Mouse (Mus musculus): ENCODE measurements around the gene Vmn1r233. TPM values are rescaled to one million over a fixed set of nuclear protein-coding genes. Genes with fewer than 3 reads are reported as not detected.

The Vmn1r233 gene
- total RNA-seq (2014; fragmentation: Nextera tagmentation), result not detected in 2 replicates
- not detected in 2 replicates for total RNA-seq (2017)

GRCm38 (mm10) chr17:20996364-20996763, at the start of gene Vmn1r233:
TSS of gene Vmn1r233 (minus strand) at chr17:20996464.
- no peak for ATAC-seq (replicated peaks; ENCODE audit: poor library complexity, severe bottlenecking)

DNA sequence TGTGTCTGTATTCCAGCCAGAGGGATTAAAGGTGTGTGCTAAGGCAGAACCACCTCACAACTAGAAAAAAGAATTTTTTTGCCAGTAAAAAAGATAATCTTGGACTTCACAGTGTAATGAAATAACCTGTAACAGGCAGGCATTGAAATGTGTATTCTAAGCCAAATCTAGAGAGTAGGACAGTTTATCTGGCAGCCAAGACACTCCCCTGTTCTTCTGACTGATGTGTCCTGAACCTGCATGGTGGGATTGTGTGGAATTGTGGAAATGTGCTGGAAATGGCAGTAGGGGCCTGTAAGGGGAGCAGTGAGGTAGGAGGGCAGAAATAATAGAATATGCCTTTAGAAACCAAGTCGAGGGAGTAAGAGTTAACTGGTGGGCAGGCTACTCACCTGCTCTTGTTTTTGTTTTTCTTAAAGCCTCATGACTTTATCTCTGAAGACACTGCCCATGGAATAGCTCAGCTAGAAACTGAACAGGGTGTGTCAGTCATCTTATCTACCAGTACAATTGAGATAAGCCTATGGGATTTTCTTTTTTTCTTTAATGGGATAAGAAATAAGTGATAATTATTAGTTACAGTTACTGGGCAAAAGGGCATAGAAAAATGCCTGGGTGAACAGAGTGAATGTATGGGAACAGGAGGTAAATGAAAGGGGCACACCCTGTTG, 22.3 kb upstream of the Vmn1r233 start:
- no peak for ATAC-seq (replicated peaks; ENCODE audit: poor library complexity, severe bottlenecking)

DNA sequence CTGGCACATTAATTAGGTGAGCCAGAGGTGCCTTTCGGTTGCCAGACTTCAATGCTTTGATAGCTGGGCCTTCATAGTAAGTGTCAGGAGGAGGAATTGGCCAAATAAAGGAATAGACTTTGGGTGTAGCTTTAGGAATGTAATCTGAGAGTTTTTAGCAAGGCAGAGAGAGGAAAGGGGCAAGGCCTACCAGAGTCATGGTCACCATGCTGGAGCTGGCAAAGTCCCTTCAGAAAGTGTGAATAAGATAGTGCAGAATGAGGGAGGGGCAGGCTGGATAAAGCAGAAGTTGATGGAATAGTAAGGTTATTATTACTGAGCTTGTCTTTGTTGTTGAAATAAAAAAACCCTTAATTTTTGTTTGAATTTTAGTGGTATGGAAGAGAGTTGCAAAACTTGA, 13.5 kb upstream of the Vmn1r233 start:
- no peak for ATAC-seq (replicated peaks; ENCODE audit: poor library complexity, severe bottlenecking)

DNA sequence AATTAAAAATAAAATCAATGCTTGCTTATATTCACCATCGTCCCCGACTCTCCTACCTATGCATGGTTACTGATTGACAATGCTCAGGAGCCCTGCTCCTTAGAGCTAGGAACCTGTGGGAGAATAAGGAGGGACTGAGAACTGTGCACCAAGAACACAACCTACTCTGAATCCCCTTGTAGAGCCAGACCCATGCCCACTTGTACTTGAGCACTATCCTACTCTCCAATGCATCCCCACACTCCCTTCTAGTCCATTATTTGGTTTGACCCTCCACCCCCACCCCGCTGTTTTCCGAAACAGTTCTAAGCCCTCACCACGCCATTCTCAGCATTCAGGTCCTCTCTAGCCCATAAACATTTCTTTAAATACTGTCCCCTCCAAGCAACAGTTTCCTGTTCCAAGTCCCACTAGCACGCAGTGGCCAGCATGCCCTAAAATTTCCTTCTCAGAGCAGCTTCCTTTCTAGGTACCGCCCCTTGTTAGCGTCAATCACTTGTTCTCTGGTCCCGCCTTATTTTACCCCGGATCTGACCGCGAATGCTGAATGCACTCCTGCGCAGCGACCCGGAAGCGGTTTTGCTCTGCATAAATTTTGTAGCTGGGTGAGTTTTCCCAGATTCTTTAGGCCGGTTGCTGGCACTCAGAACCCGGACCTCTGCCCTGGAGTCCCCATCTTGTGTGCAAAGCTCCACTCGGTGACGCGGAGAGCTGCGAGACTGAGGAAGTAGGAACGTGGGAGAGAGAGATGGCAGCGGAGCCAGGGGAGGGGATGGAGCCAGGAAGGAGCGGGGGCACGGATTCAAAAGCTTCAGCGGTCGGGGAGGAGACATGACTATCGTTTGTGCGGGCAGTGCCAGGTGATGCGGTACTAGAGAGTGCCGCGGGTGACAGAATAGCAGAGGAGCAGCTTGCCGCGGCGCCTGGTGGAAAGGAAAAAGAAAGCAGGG, 12.4 kb upstream of the Vmn1r233 start, which contains the start of gene Zfp160:
TSS of gene Zfp160 (plus strand) at position 522 of the 950 bp plus-strand sequence.
- peak; percentile 94 for ATAC-seq (replicated peaks; ENCODE audit: poor library complexity, severe bottlenecking)

DNA sequence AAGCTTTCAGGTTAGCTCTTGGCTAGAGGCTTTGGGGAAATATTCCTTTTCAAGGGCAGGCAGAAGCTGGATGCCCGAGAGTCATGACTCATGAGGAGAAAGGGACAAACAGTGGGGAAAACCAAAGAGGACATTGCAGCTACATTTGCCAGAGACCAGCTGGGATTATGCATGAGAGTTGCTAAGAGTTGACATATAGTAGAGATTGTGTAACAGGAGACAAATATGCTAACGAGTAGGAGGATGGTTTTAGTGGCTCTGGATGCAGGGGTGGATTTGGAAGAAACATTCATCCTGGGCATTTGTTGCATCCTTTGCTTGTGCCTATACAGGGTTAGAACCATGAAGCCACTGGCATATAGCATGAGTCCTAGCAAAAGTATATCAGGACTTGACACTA, 2.5 kb downstream of the Vmn1r233 start:
- no peak for ATAC-seq (replicated peaks; ENCODE audit: poor library complexity, severe bottlenecking)

DNA sequence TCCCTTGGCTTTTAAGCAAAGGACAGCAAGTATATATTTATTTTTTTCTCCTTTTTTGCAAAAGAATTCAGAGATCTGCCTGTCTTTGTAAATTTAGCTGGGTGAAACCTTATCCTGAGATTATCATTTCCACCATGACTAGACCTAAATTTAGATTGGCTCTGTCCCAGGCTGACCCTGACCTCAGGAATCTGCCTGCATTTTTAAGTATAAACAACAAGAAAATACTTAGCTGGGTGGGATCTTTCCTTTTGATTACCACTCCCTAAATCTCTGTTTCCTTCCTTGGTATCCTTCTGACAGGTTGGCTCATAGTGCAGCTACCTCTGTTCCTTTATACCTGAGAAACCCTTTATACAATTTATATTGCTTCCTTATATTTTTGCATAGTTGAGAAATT, 29.6 kb downstream of the Vmn1r233 start:
- ATAC-seq (replicated peaks; ENCODE audit: poor library complexity, severe bottlenecking), result no peak

GRCm38 (mm10) chr17:20965421-20965820, 30.8 kb downstream of the Vmn1r233 start:
- ATAC-seq (replicated peaks; ENCODE audit: poor library complexity, severe bottlenecking), result peak; percentile 9; the same call in 1 of the 2 replicates

GRCm38 (mm10) chr17:20960386-20960785, 35.9 kb downstream of the Vmn1r233 start:
- no peak for ATAC-seq (replicated peaks; ENCODE audit: poor library complexity, severe bottlenecking)

- no peak for ATAC-seq (replicated peaks; ENCODE audit: poor library complexity, severe bottlenecking)
Measured at GRCm38 (mm10) chr17:20946636-20947035, 49.6 kb downstream of the Vmn1r233 start.

DNA sequence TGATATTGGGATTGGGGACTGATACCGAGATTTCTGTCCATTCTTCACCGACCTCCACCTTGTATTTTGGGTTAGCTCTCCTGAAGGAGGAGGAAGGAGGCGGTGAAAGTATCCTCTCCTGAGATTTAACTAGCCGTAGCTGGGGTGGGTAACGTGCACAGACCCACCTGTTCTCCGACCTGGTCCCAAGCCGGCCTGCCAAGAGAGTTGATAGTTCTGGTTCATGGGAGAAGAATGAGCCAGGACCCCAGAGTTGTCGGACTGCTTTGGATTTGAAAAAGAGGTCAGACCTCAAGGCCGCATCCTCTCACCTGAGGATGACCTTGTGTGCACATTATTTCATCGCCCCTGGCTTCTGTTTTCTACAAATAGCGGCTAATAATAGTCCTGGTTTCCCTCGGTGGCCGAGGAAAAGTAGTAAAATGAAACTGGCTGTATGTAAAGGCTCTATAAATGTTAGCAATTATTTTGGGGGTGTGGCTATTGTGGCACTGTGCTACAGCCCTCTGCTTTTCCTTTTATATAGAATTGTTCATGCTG, 50.2 kb downstream of the Vmn1r233 start:
- no peak for ATAC-seq (replicated peaks; ENCODE audit: poor library complexity, severe bottlenecking)

GRCm38 (mm10) chr17:20944985-20945891, 51.0 kb downstream of the Vmn1r233 start, which contains the start of gene Ppp2r1a:
TSS of gene Ppp2r1a (plus strand) at chr17:20945311.
- peak; percentile 84 for ATAC-seq (replicated peaks; ENCODE audit: poor library complexity, severe bottlenecking)

- no peak for ATAC-seq (replicated peaks; ENCODE audit: poor library complexity, severe bottlenecking)
Measured at GRCm38 (mm10) chr17:20944226-20944625, 52.0 kb downstream of the Vmn1r233 start.

Other genes starting within 250 kb of the Vmn1r233 start
- not detected in 2 replicates for gene Vmn1r228, start 210.3 kb downstream of the Vmn1r233 start, total RNA-seq (2014; fragmentation: Nextera tagmentation)
- gene Vmn1r228, start 210.3 kb downstream of the Vmn1r233 start, total RNA-seq (2017), result not detected in 2 replicates
- not detected in 2 replicates for gene Vmn1r229, start 184.9 kb downstream of the Vmn1r233 start, total RNA-seq (2014; fragmentation: Nextera tagmentation)
- not detected in 2 replicates for gene Vmn1r229, start 184.9 kb downstream of the Vmn1r233 start, total RNA-seq (2017)
- gene Vmn1r230, start 156.0 kb downstream of the Vmn1r233 start, total RNA-seq (2014; fragmentation: Nextera tagmentation), result not detected in 2 replicates
- not detected in 2 replicates for gene Vmn1r230, start 156.0 kb downstream of the Vmn1r233 start, total RNA-seq (2017)
- gene Vmn1r231, start 91.4 kb downstream of the Vmn1r233 start, total RNA-seq (2014; fragmentation: Nextera tagmentation), result not detected in 2 replicates
- gene Vmn1r231, start 91.4 kb downstream of the Vmn1r233 start, total RNA-seq (2017), result not detected in 2 replicates
- not detected in 2 replicates for gene Vmn1r232, start 76.8 kb downstream of the Vmn1r233 start, total RNA-seq (2014; fragmentation: Nextera tagmentation)
- not detected in 2 replicates for gene Vmn1r232, start 76.8 kb downstream of the Vmn1r233 start, total RNA-seq (2017)
- 220 and 318 TPM in 2 replicates for gene Ppp2r1a, start 51.2 kb downstream of the Vmn1r233 start, total RNA-seq (2014; fragmentation: Nextera tagmentation)
- 119 and 128 TPM in 2 replicates for gene Ppp2r1a, start 51.2 kb downstream of the Vmn1r233 start, total RNA-seq (2017)
- gene Zfp160, start 12.4 kb upstream of the Vmn1r233 start, total RNA-seq (2014; fragmentation: Nextera tagmentation), result 16.7 and 32.4 TPM in 2 replicates
- 20.4 and 23.1 TPM in 2 replicates for gene Zfp160, start 12.4 kb upstream of the Vmn1r233 start, total RNA-seq (2017)
- gene Vmn1r234, start 229.6 kb upstream of the Vmn1r233 start, total RNA-seq (2014; fragmentation: Nextera tagmentation), result not detected in 2 replicates
- not detected in 2 replicates for gene Vmn1r234, start 229.6 kb upstream of the Vmn1r233 start, total RNA-seq (2017)